In the genomic region with DNA sequence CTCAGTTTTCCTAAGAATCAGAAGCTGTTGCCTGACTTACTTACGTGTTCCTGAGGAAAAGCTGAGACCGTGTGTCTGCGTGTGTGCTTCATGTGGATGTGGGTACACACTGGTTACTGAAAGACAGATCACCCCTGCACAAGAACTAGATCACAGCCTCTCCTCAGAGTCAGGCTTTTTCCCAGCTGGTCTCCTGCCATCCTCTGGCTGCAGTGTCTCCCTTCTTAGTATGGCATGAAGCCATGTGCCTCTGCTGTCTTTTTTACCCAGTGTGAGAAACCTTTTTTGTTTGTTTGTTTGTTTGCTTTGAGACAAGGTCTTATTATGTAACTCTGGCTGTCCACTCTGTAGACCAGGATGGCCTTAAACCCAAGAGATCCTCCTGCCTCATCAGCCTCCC, we compare ENCODE assay signal across 14 mouse cellular contexts. TPM values are rescaled to one million over a fixed set of nuclear protein-coding genes. Genes with fewer than 3 reads are reported as not detected.
DNase-seq lines count a peak whose midpoint lies in the region; ATAC-seq lines count a peak whose summit lies in the region.
"Had no signal": no experiment of that assay in that cellular context is flagged by ENCODE, and none has a peak within 500 bp of the region (broad histone marks: within the 10 kb centered on the region; RNA-seq: fewer than 3 reads in every experiment).

No protein-coding gene starts in this region.

- intact Hi-C loops in left cerebral cortex, postnatal 10 days (cut with DNase I): no loop called here

- H3K27me3 ChIP-seq in forebrain, embryonic 10.5 days (ENCODE audit: poor library complexity, severe bottlenecking): no peaks in the 10 kb centered on the region
- no peaks in the 10 kb centered on the region for H3K27me3 ChIP-seq in forebrain, embryonic 11.5 days (ENCODE audit: control insufficient read depth, insufficient read depth, low read length)
- H3K27me3 ChIP-seq in megakaryocyte, embryonic 14.5 days (replicated peaks): peaks cover 29% of the 10 kb centered on the region
- H3K27me3 ChIP-seq in hindbrain, embryonic 14.5 days (ENCODE audit: control insufficient read depth, insufficient read depth, low read length): no peaks in the 10 kb centered on the region
- no peaks in the 10 kb centered on the region for H3K27me3 ChIP-seq in midbrain, embryonic 16.5 days (ENCODE audit: control insufficient read depth, insufficient read depth, low read depth, low read length)
- H3K27me3 ChIP-seq: heart, embryonic 15.5 days had no signal

- no peak for ATAC-seq in forebrain, embryonic 11.5 days (replicated peaks; ENCODE audit: low FRiP score)
- no peak for ATAC-seq in megakaryocyte, adult 5-6 weeks (ENCODE audit: poor library complexity, severe bottlenecking)
- no peak for ATAC-seq in hindbrain, embryonic 14.5 days (ENCODE audit: low FRiP score)
- no peak for ATAC-seq in midbrain, embryonic 16.5 days
- ATAC-seq: intestine, postnatal 0 days had no signal

- peaks cover 54% of the 10 kb centered on the region for H3K4me1 ChIP-seq in forebrain, embryonic 10.5 days
- H3K4me1 ChIP-seq in forebrain, embryonic 11.5 days (replicated peaks; ENCODE audit: control insufficient read depth, insufficient read depth, low read length): peaks cover 5% of the 10 kb centered on the region; the same call in 1 of the 2 replicates
- peaks cover 66% of the 10 kb centered on the region for H3K4me1 ChIP-seq in megakaryocyte, embryonic 14.5 days
- peaks cover 55% of the 10 kb centered on the region for H3K4me1 ChIP-seq in hindbrain, embryonic 14.5 days (replicated peaks; ENCODE audit: control insufficient read depth, insufficient read depth, low read length)
- peaks cover 38% of the 10 kb centered on the region for H3K4me1 ChIP-seq in midbrain, embryonic 16.5 days (ENCODE audit: control insufficient read depth, insufficient read depth, low read length)

- peak overlapping the region; percentile 86 for H3K4me3 ChIP-seq in forebrain, embryonic 10.5 days
- H3K4me3 ChIP-seq in forebrain, embryonic 11.5 days (ENCODE audit: low read depth, low read length): no peak overlapping the region
- peak overlapping the region; percentile 68 for H3K4me3 ChIP-seq in megakaryocyte, embryonic 14.5 days (replicated peaks)
- H3K4me3 ChIP-seq in hindbrain, embryonic 14.5 days (replicated peaks; ENCODE audit: low read length): 0 out of 2 replicates have a peak overlapping the region, but pooled peaks have one; percentile 59
- H3K4me3 ChIP-seq in midbrain, embryonic 16.5 days (ENCODE audit: low read depth, low read length): no peak overlapping the region

- WGBS in forebrain, embryonic 10.5 days: 96% methylated on average over 3 of the region's 3 CpGs
- 93% methylated on average over 3 of the region's 3 CpGs for WGBS in forebrain, embryonic 11.5 days
- WGBS in hindbrain, embryonic 14.5 days: 95% methylated on average over 3 of the region's 3 CpGs
- 100% methylated on average over 3 of the region's 3 CpGs for WGBS in midbrain, embryonic 16.5 days

- H3K36me3 ChIP-seq in forebrain, embryonic 10.5 days (replicated peaks): peaks cover 11% of the 10 kb centered on the region; the same call in 1 of the 2 replicates
- no peaks in the 10 kb centered on the region for H3K36me3 ChIP-seq in forebrain, embryonic 11.5 days (ENCODE audit: control insufficient read depth, insufficient read depth, low read length)
- peaks cover 49% of the 10 kb centered on the region for H3K36me3 ChIP-seq in megakaryocyte, embryonic 14.5 days (replicated peaks; ENCODE audit: low read length)
- H3K36me3 ChIP-seq in hindbrain, embryonic 14.5 days (replicated peaks; ENCODE audit: control insufficient read depth, insufficient read depth): no peaks in the 10 kb centered on the region
- no peaks in the 10 kb centered on the region for H3K36me3 ChIP-seq in midbrain, embryonic 16.5 days (ENCODE audit: control insufficient read depth, insufficient read depth, low read length)
- H3K36me3 ChIP-seq: heart, embryonic 15.5 days had no signal

- DNase-seq in forebrain, embryonic 10.5 days (ENCODE audit: extremely low spot score, low spot score): no peak
- DNase-seq in forebrain, embryonic 11.5 days (ENCODE audit: low spot score): no peak
- no peak for DNase-seq in hindbrain, embryonic 14.5 days (ENCODE audit: low spot score)
- DNase-seq in left cerebral cortex, postnatal 10 days (ENCODE audit: extremely low spot score in 1 of 2, low spot score in 2 of 2): no peak
- no peak for DNase-seq in urinary bladder, adult 18-20 months (ENCODE audit: low spot score in 2 of 2)
- DNase-seq: cerebellum, postnatal 36 days; gastrocnemius, postnatal 10 days; right cerebral cortex, postnatal 25 days; thymus, postnatal 4 days had no signal

- no peak overlapping the region for H3K9ac ChIP-seq in forebrain, embryonic 11.5 days (ENCODE audit: low read length)
- no peak overlapping the region for H3K9ac ChIP-seq in hindbrain, embryonic 14.5 days
- H3K9ac ChIP-seq in midbrain, embryonic 16.5 days (ENCODE audit: low read depth, low read length): no peak overlapping the region
- H3K9ac ChIP-seq: heart, embryonic 15.5 days had no signal

- no peak overlapping the region for H3K4me2 ChIP-seq in forebrain, embryonic 11.5 days (ENCODE audit: low read depth, low read length, severe bottlenecking)
- H3K4me2 ChIP-seq in hindbrain, embryonic 14.5 days (replicated peaks): peak overlapping the region; percentile 65
- H3K4me2 ChIP-seq in midbrain, embryonic 16.5 days (ENCODE audit: low read length): peak overlapping the region; percentile 62; the same call in 1 of the 2 replicates

- no peak overlapping the region for H3K27ac ChIP-seq in forebrain, embryonic 10.5 days
- H3K27ac ChIP-seq in forebrain, embryonic 11.5 days (ENCODE audit: low read depth, low read length): no peak overlapping the region
- H3K27ac ChIP-seq in hindbrain, embryonic 14.5 days: no peak overlapping the region
- H3K27ac ChIP-seq in midbrain, embryonic 16.5 days (ENCODE audit: low read length): no peak overlapping the region
- H3K27ac ChIP-seq: heart, embryonic 15.5 days had no signal

- H3K9me3 ChIP-seq in forebrain, embryonic 10.5 days: no peaks in the 10 kb centered on the region
- H3K9me3 ChIP-seq in forebrain, embryonic 11.5 days (ENCODE audit: control insufficient read depth, low read length): no peaks in the 10 kb centered on the region
- no peaks in the 10 kb centered on the region for H3K9me3 ChIP-seq in megakaryocyte, embryonic 14.5 days
- no peaks in the 10 kb centered on the region for H3K9me3 ChIP-seq in hindbrain, embryonic 14.5 days (ENCODE audit: control insufficient read depth, low read length)
- no peaks in the 10 kb centered on the region for H3K9me3 ChIP-seq in midbrain, embryonic 16.5 days (replicated peaks; ENCODE audit: control insufficient read depth, low read length, poor library complexity, severe bottlenecking)
- H3K9me3 ChIP-seq: heart, embryonic 15.5 days had no signal

RNA-seq across cellular contexts. Expression of a gene that starts 2.0 kb away (rescaled TPM):
- 9.2 and 10.5 TPM in 2 replicates for polyA plus RNA-seq in forebrain, embryonic 10.5 days (2016; fragmentation: Nextera tagmentation; extraction: Ambion mirVana)
- polyA plus RNA-seq in forebrain, embryonic 11.5 days (2014; fragmentation: Nextera tagmentation; extraction: Ambion mirVana): 23.5 and 25.9 TPM in 2 replicates
- 67.5 and 115 TPM in 2 replicates for polyA plus RNA-seq in megakaryocyte, embryonic 14.5 days (2012; ENCODE audit: insufficient read depth, low replicate concordance)
- total RNA-seq in megakaryocyte, adult 5-6 weeks (2015): 2.9 and 6.6 TPM in 2 replicates
- 4.8 and 7.7 TPM in 2 replicates for total RNA-seq in megakaryocyte, adult 5-6 weeks (2017)
- 27.5 and 28.5 TPM in 2 replicates for polyA plus RNA-seq in hindbrain, embryonic 14.5 days (2014; fragmentation: Nextera tagmentation; extraction: Ambion mirVana)
- 15.5 and 17.0 TPM in 2 replicates for polyA plus RNA-seq in midbrain, embryonic 16.5 days (2015; fragmentation: Nextera tagmentation; extraction: Ambion mirVana)
- 100 to 1,000 TPM; 136 to 140 TPM for total RNA-seq in left cerebral cortex, postnatal 10 days (2021)

RNA-seq across cellular contexts. Expression of a gene that starts 7.0 kb away (rescaled TPM):
- polyA plus RNA-seq in forebrain, embryonic 10.5 days (2016; fragmentation: Nextera tagmentation; extraction: Ambion mirVana): not detected in 2 replicates
- not detected in 2 replicates for polyA plus RNA-seq in forebrain, embryonic 11.5 days (2014; fragmentation: Nextera tagmentation; extraction: Ambion mirVana)
- 0.21 and 2.2 TPM in 2 replicates for polyA plus RNA-seq in megakaryocyte, embryonic 14.5 days (2012; ENCODE audit: insufficient read depth, low replicate concordance)
- total RNA-seq in megakaryocyte, adult 5-6 weeks (2015): not detected in 2 replicates
- total RNA-seq in megakaryocyte, adult 5-6 weeks (2017): not detected in 2 replicates
- polyA plus RNA-seq in hindbrain, embryonic 14.5 days (2014; fragmentation: Nextera tagmentation; extraction: Ambion mirVana): 0.15 TPM in 1 of 2 replicates, not detected in the other
- 0.20 and 0.36 TPM in 2 replicates for polyA plus RNA-seq in midbrain, embryonic 16.5 days (2015; fragmentation: Nextera tagmentation; extraction: Ambion mirVana)
- total RNA-seq in left cerebral cortex, postnatal 10 days (2021): 1 to 10 TPM; 1.0 to 1.6 TPM
- total RNA-seq: gastrocnemius, postnatal 10 days had no signal
- polyA plus RNA-seq: heart, embryonic 15.5 days; intestine, postnatal 0 days had no signal

RNA-seq across cellular contexts. Expression of a gene that starts 47.5 kb away (rescaled TPM):
- 3.5 and 4.0 TPM in 2 replicates for polyA plus RNA-seq in forebrain, embryonic 10.5 days (2016; fragmentation: Nextera tagmentation; extraction: Ambion mirVana)
- polyA plus RNA-seq in forebrain, embryonic 11.5 days (2014; fragmentation: Nextera tagmentation; extraction: Ambion mirVana): 2.5 and 2.7 TPM in 2 replicates
- polyA plus RNA-seq in megakaryocyte, embryonic 14.5 days (2012; ENCODE audit: insufficient read depth, low replicate concordance): 22.9 and 66.2 TPM in 2 replicates
- 20.9 and 21.8 TPM in 2 replicates for total RNA-seq in megakaryocyte, adult 5-6 weeks (2015)
- 16.2 TPM in 2 replicates for total RNA-seq in megakaryocyte, adult 5-6 weeks (2017)
- polyA plus RNA-seq in hindbrain, embryonic 14.5 days (2014; fragmentation: Nextera tagmentation; extraction: Ambion mirVana): 1.1 and 1.2 TPM in 2 replicates
- polyA plus RNA-seq in midbrain, embryonic 16.5 days (2015; fragmentation: Nextera tagmentation; extraction: Ambion mirVana): 0.93 and 1.2 TPM in 2 replicates
- total RNA-seq in left cerebral cortex, postnatal 10 days (2021): 1 to 10 TPM in 1 of 2 experiments, under 1 TPM in 1; 0.95 to 1.1 TPM

RNA-seq across cellular contexts. Expression of a gene that starts 48.6 kb away (rescaled TPM):
- 4.0 and 4.6 TPM in 2 replicates for polyA plus RNA-seq in forebrain, embryonic 10.5 days (2016; fragmentation: Nextera tagmentation; extraction: Ambion mirVana)
- polyA plus RNA-seq in forebrain, embryonic 11.5 days (2014; fragmentation: Nextera tagmentation; extraction: Ambion mirVana): 3.8 and 3.9 TPM in 2 replicates
- 0.10 and 3.5 TPM in 2 replicates for polyA plus RNA-seq in megakaryocyte, embryonic 14.5 days (2012; ENCODE audit: insufficient read depth, low replicate concordance)
- 0.60 and 2.2 TPM in 2 replicates for total RNA-seq in megakaryocyte, adult 5-6 weeks (2015)
- 1.7 and 2.1 TPM in 2 replicates for total RNA-seq in megakaryocyte, adult 5-6 weeks (2017)
- 4.0 and 4.1 TPM in 2 replicates for polyA plus RNA-seq in hindbrain, embryonic 14.5 days (2014; fragmentation: Nextera tagmentation; extraction: Ambion mirVana)
- 4.4 and 5.5 TPM in 2 replicates for polyA plus RNA-seq in midbrain, embryonic 16.5 days (2015; fragmentation: Nextera tagmentation; extraction: Ambion mirVana)
- 1 to 10 TPM; 4.3 to 5.2 TPM for total RNA-seq in left cerebral cortex, postnatal 10 days (2021)

Comparison
In these comparisons a context has a peak if more than half of its experiments do, and no peak if none do; other contexts are left out.
1. H3K4me3 ChIP-seq: peak in forebrain, embryonic 10.5 days (single experiment), megakaryocyte, embryonic 14.5 days (single experiment) and hindbrain, embryonic 14.5 days (single experiment); none in forebrain, embryonic 11.5 days (single experiment) and midbrain, embryonic 16.5 days (single experiment).